Mouse (Mus musculus): ENCODE data around the gene Fbxo44. TPM values are rescaled to one million over a fixed set of nuclear protein-coding genes. Genes with fewer than 3 reads are reported as not detected.

Gene Fbxo44
- total and polyA plus RNA-seq, 3 experiments: 2.3 to 6.2 TPM; not detected in 1

Other genes with a start within 250 kb of the Fbxo44 start
- 7.2 and 8.2 TPM in 2 replicates for gene Plod1, start 223.7 kb downstream of the Fbxo44 start, total RNA-seq (2012; rRNA removed)
- 10 to 100 TPM in 1 of 2 experiments, not detected in 1; 20.8 TPM for gene Plod1, start 223.7 kb downstream of the Fbxo44 start, polyA plus RNA-seq (2012; ENCODE audit: insufficient read depth in 1 of 2, insufficient read length in 2 of 2, low read depth in 1 of 2, low replicate concordance in 2 of 2, missing spikeins in 1 of 2)
- gene 2510039O18Rik, start 219.6 kb downstream of the Fbxo44 start, total RNA-seq (2012; rRNA removed): 41.3 and 48.3 TPM in 2 replicates
- gene 2510039O18Rik, start 219.6 kb downstream of the Fbxo44 start, polyA plus RNA-seq (2012; ENCODE audit: insufficient read depth in 1 of 2, insufficient read length in 2 of 2, low read depth in 1 of 2, low replicate concordance in 2 of 2, missing spikeins in 1 of 2): 10 to 100 TPM in 1 of 2 experiments, not detected in 1; 59.9 TPM
- gene Nppb, start 174.7 kb downstream of the Fbxo44 start, total RNA-seq (2012; rRNA removed): not detected in 2 replicates
- not detected for gene Nppb, start 174.7 kb downstream of the Fbxo44 start, polyA plus RNA-seq (2012; ENCODE audit: insufficient read depth in 1 of 2, insufficient read length in 2 of 2, low read depth in 1 of 2, low replicate concordance in 2 of 2, missing spikeins in 1 of 2)
- gene Nppa, start 159.8 kb downstream of the Fbxo44 start, total RNA-seq (2012; rRNA removed): not detected in 2 replicates
- gene Nppa, start 159.8 kb downstream of the Fbxo44 start, polyA plus RNA-seq (2012; ENCODE audit: insufficient read depth in 1 of 2, insufficient read length in 2 of 2, low read depth in 1 of 2, low replicate concordance in 2 of 2, missing spikeins in 1 of 2): under 1 TPM in 1 of 2 experiments, not detected in 1; 0.26 TPM
- gene Clcn6, start 121.7 kb downstream of the Fbxo44 start, total RNA-seq (2012; rRNA removed): 5.8 and 8.2 TPM in 2 replicates
- gene Clcn6, start 121.7 kb downstream of the Fbxo44 start, polyA plus RNA-seq (2012; ENCODE audit: insufficient read depth in 1 of 2, insufficient read length in 2 of 2, low read depth in 1 of 2, low replicate concordance in 2 of 2, missing spikeins in 1 of 2): 10 to 100 TPM in 1 of 2 experiments, not detected in 1; 17.5 TPM
- gene Mthfr, start 121.4 kb downstream of the Fbxo44 start, total RNA-seq (2012; rRNA removed): 7.4 and 12.4 TPM in 2 replicates
- 10 to 100 TPM in 1 of 2 experiments, not detected in 1; 15.5 TPM for gene Mthfr, start 121.4 kb downstream of the Fbxo44 start, polyA plus RNA-seq (2012; ENCODE audit: insufficient read depth in 1 of 2, insufficient read length in 2 of 2, low read depth in 1 of 2, low replicate concordance in 2 of 2, missing spikeins in 1 of 2)
- gene Agtrap, start 72.5 kb downstream of the Fbxo44 start, total RNA-seq (2012; rRNA removed): 5.0 and 6.4 TPM in 2 replicates
- gene Agtrap, start 72.5 kb downstream of the Fbxo44 start, polyA plus RNA-seq (2012; ENCODE audit: insufficient read depth in 1 of 2, insufficient read length in 2 of 2, low read depth in 1 of 2, low replicate concordance in 2 of 2, missing spikeins in 1 of 2): 10 to 100 TPM in 1 of 2 experiments, not detected in 1; 16.0 TPM
- 28.4 and 28.6 TPM in 2 replicates for gene Mad2l2, start 30.1 kb downstream of the Fbxo44 start, total RNA-seq (2012; rRNA removed)
- 10 to 100 TPM in 1 of 2 experiments, not detected in 1; 44.8 TPM for gene Mad2l2, start 30.1 kb downstream of the Fbxo44 start, polyA plus RNA-seq (2012; ENCODE audit: insufficient read depth in 1 of 2, insufficient read length in 2 of 2, low read depth in 1 of 2, low replicate concordance in 2 of 2, missing spikeins in 1 of 2)
- gene Draxin, start 29.8 kb downstream of the Fbxo44 start, total RNA-seq (2012; rRNA removed): 0.03 and 0.08 TPM in 2 replicates
- gene Draxin, start 29.8 kb downstream of the Fbxo44 start, polyA plus RNA-seq (2012; ENCODE audit: insufficient read depth in 1 of 2, insufficient read length in 2 of 2, low read depth in 1 of 2, low replicate concordance in 2 of 2, missing spikeins in 1 of 2): under 1 TPM in 1 of 2 experiments, not detected in 1; 0.17 TPM
- 35.1 and 37.3 TPM in 2 replicates for gene Fbxo6, start 8.3 kb downstream of the Fbxo44 start, total RNA-seq (2012; rRNA removed)
- 10 to 100 TPM in 1 of 2 experiments, not detected in 1; 62.6 TPM for gene Fbxo6, start 8.3 kb downstream of the Fbxo44 start, polyA plus RNA-seq (2012; ENCODE audit: insufficient read depth in 1 of 2, insufficient read length in 2 of 2, low read depth in 1 of 2, low replicate concordance in 2 of 2, missing spikeins in 1 of 2)
- gene Fbxo2, start 139 bp upstream of the Fbxo44 start, total RNA-seq (2012; rRNA removed): 0.35 and 0.46 TPM in 2 replicates
- gene Fbxo2, start 139 bp upstream of the Fbxo44 start, polyA plus RNA-seq (2012; ENCODE audit: insufficient read depth in 1 of 2, insufficient read length in 2 of 2, low read depth in 1 of 2, low replicate concordance in 2 of 2, missing spikeins in 1 of 2): 1 to 10 TPM in 1 of 2 experiments, not detected in 1; 2.7 TPM
- gene Disp3, start 127.5 kb upstream of the Fbxo44 start, total RNA-seq (2012; rRNA removed): not detected in 2 replicates
- gene Disp3, start 127.5 kb upstream of the Fbxo44 start, polyA plus RNA-seq (2012; ENCODE audit: insufficient read depth in 1 of 2, insufficient read length in 2 of 2, low read depth in 1 of 2, low replicate concordance in 2 of 2, missing spikeins in 1 of 2): not detected